Mouse (Mus musculus): ENCODE results near the gene Tspan5.
A peak's percentile ranks its signal among the peaks of the same experiment; 100 is the strongest.

Gene Tspan5

DNA sequence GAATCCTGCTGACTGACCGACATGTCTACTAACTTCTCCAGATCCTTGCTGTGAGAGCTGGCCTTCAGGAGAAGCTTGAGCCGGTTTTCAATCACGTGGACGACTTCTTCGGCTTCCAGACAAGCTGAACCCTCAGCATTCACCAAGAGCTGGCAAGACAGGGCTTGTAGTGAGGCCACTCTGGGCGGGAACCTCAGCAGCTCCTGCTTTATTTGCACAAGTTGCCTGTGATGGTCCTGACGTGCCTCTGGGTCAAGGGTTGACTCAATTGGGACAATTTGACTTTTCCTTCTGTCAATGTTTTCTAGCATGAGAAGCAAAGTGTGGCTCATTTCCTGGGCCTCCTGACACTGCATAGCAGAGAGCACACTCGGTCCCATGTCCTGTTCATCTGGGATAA is 194.8 kb downstream of the Tspan5 start:
- DNase-seq (ENCODE audit: low spot score in 2 of 2): no peak

DNA sequence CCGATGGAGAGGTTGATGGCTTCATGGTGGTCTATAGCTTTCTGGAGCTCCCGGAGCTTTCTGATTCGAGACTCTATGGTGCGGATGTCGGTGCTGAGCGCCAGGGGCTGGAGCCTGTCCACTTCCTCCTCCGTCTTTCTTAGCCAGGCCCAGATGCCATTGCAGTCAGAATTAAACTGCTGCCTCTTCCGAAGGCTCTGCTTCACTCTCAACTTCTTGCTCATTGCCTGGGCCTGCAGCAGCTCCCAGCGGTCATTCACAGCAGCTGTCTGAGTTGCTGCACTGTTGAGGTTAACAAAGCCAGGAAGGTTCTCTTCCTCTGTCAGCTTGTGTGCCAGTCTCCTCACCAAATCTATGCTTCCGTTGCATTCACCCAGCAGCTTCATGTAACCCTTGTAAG is 195.2 kb downstream of the Tspan5 start:
- no peak for DNase-seq (ENCODE audit: low spot score in 2 of 2)

DNA sequence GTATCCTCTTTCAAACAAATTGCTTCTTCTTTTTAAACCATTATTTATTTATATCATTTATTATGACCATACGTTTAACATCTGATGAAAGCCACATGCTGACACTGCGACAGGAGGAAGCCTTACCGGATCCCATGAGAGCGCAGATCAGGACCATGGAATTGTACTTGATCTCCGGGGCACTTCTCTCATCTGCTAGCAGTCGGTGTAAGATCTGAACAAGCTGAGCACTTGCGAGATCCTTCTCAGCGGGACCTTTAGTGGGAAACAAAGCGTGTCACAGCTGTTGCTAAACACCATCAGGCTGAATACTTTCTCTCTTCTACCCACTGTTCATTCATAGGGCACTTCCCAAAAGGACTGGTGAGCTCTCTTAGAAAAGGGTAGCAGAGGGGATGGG is 199.6 kb downstream of the Tspan5 start:
- DNase-seq (ENCODE audit: low spot score in 2 of 2): no peak

DNA sequence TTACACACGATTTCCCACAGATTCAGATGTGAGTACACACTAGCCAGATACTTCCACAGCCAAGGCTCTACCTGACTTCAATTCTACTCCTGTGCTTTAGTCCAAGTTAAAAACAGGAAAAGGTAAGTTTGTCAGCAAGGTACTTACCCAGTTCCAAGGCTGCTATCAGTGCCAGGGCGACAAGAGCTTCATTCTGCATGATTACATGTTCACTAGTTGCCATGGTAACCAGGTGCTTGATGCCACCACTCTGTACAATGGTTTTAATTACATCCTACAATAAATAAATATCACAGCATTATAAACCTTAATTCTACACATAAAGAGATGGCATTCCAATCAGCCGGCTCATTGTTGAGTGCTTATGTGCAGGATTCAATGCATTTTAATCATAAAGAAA is 203.5 kb downstream of the Tspan5 start:
- no peak for DNase-seq (ENCODE audit: low spot score in 2 of 2)

- peak; percentile 58 to 70 for DNase-seq (ENCODE audit: low spot score in 2 of 2)
Observed at GRCm38 (mm10) chr3:138949081-138949480, 207.1 kb downstream of the Tspan5 start.

GRCm38 (mm10) chr3:138955220-138955619 is 213.2 kb downstream of the Tspan5 start:
- DNase-seq (ENCODE audit: low spot score in 2 of 2): no peak
